Mouse (Mus musculus): ENCODE data around the gene Sf3a2. TPM values are rescaled to one million over a fixed set of nuclear protein-coding genes. Genes with fewer than 3 reads are reported as not detected.

The Sf3a2 gene
- polyA plus RNA-seq, 1 experiment from 2014 or later: 84.4 TPM

GRCm38 (mm10) chr10:80841685-80842084 lies 43.7 kb downstream of the Sf3a2 start:
- Histone ChIP-seq H3K36me3 (ENCODE audit: control insufficient read depth, insufficient read depth, low read length) (no peaks in the 10 kb centered on the region), H3K4me2 (replicated peaks; ENCODE audit: low read depth, low read length) (no peak overlapping the region), H3K27ac (ENCODE audit: low read depth, low read length) (no peak overlapping the region), H3K4me3 (ENCODE audit: low read depth, low read length) (no peak overlapping the region), H3K9ac (ENCODE audit: low read depth, low read length) (no peak overlapping the region), H3K9me3 (ENCODE audit: control insufficient read depth, low read length) (no peaks in the 10 kb centered on the region), H3K27me3 (ENCODE audit: control insufficient read depth, insufficient read depth, low read length) (peaks cover 40% of the 10 kb centered on the region), H3K4me1 (replicated peaks; ENCODE audit: control insufficient read depth, insufficient read depth, low read length) (no peaks in the 10 kb centered on the region; the same call in 1 of the 2 replicates)
- ATAC-seq (ENCODE audit: low FRiP score) (no peak), DNase-seq (ENCODE audit: low spot score) (no peak)
- WGBS: 93% methylated on average over 2 of the region's 2 CpGs

- no peaks in the 10 kb centered on the region for H3K9me3 ChIP-seq (ENCODE audit: control insufficient read depth, low read length)
- H3K36me3 ChIP-seq (ENCODE audit: control insufficient read depth, insufficient read depth, low read length): no peaks in the 10 kb centered on the region
- 84% methylated on average over 15 of the region's 15 CpGs for WGBS
- H3K4me1 ChIP-seq (replicated peaks; ENCODE audit: control insufficient read depth, insufficient read depth, low read length): no peaks in the 10 kb centered on the region; the same call in 1 of the 2 replicates
- H3K4me3 ChIP-seq (ENCODE audit: low read depth, low read length): no peak overlapping the region
- peaks cover 38% of the 10 kb centered on the region for H3K27me3 ChIP-seq (ENCODE audit: control insufficient read depth, insufficient read depth, low read length)
- no peak overlapping the region for H3K4me2 ChIP-seq (replicated peaks; ENCODE audit: low read depth, low read length)
- H3K27ac ChIP-seq (ENCODE audit: low read depth, low read length): no peak overlapping the region
- DNase-seq (ENCODE audit: low spot score) (no peak), ATAC-seq (ENCODE audit: low FRiP score) (no peak)
- no peak overlapping the region for H3K9ac ChIP-seq (ENCODE audit: low read depth, low read length)
Measured at GRCm38 (mm10) chr10:80842334-80842733, 44.3 kb downstream of the Sf3a2 start.

GRCm38 (mm10) chr10:80843087-80843930 lies 45.3 kb downstream of the Sf3a2 start:
- DNase-seq (ENCODE audit: low spot score) (no peak), ATAC-seq (ENCODE audit: low FRiP score) (no peak)
- no peaks in the 10 kb centered on the region for H3K36me3 ChIP-seq (ENCODE audit: control insufficient read depth, insufficient read depth, low read length)
- H3K4me2 ChIP-seq (replicated peaks; ENCODE audit: low read depth, low read length): peak overlapping the region; percentile 72
- peaks cover 38% of the 10 kb centered on the region for H3K27me3 ChIP-seq (ENCODE audit: control insufficient read depth, insufficient read depth, low read length)
- H3K4me1 ChIP-seq (replicated peaks; ENCODE audit: control insufficient read depth, insufficient read depth, low read length): no peaks in the 10 kb centered on the region; the same call in 1 of the 2 replicates
- H3K9me3 ChIP-seq (ENCODE audit: control insufficient read depth, low read length): no peaks in the 10 kb centered on the region
- peak overlapping the region; percentile 47 for H3K9ac ChIP-seq (ENCODE audit: low read depth, low read length)
- no peak overlapping the region for H3K27ac ChIP-seq (ENCODE audit: low read depth, low read length)
- peak overlapping the region; percentile 31 for H3K4me3 ChIP-seq (ENCODE audit: low read depth, low read length)
- whole genome bisulfite sequencing: 13% methylated on average over 27 of the region's 32 CpGs

GRCm38 (mm10) chr10:80843931-80844547 lies 46.0 kb downstream of the Sf3a2 start, which contains the start of gene Lingo3:
Gene Lingo3, minus strand, starts transcription at chr10:80844039.
- DNase-seq (ENCODE audit: low spot score) (peak; percentile 53), ATAC-seq (ENCODE audit: low FRiP score) (no peak; the same call in 1 of the 2 replicates)
- H3K4me2 ChIP-seq (replicated peaks; ENCODE audit: low read depth, low read length): peak within 1 kb of the TSS; percentile 72
- 4% methylated on average over 49 of the region's 51 CpGs for WGBS
- H3K27ac ChIP-seq (ENCODE audit: low read depth, low read length): no peak within 1 kb of the TSS
- H3K4me1 ChIP-seq (replicated peaks; ENCODE audit: control insufficient read depth, insufficient read depth, low read length): no peaks in the 10 kb centered on the region; the same call in 1 of the 2 replicates
- no peaks in the 10 kb centered on the region for H3K36me3 ChIP-seq (ENCODE audit: control insufficient read depth, insufficient read depth, low read length)
- H3K9ac ChIP-seq (ENCODE audit: low read depth, low read length): peak within 1 kb of the TSS; percentile 47
- H3K27me3 ChIP-seq (ENCODE audit: control insufficient read depth, insufficient read depth, low read length): peaks cover 38% of the 10 kb centered on the region
- no peaks in the 10 kb centered on the region for H3K9me3 ChIP-seq (ENCODE audit: control insufficient read depth, low read length)
- peak within 1 kb of the TSS; percentile 31 for H3K4me3 ChIP-seq (ENCODE audit: low read depth, low read length)

GRCm38 (mm10) chr10:80845055-80845693 lies 47.2 kb downstream of the Sf3a2 start:
- Histone ChIP-seq H3K4me1 (replicated peaks; ENCODE audit: control insufficient read depth, insufficient read depth, low read length) (no peaks in the 10 kb centered on the region; the same call in 1 of the 2 replicates), H3K27me3 (ENCODE audit: control insufficient read depth, insufficient read depth, low read length) (peaks cover 38% of the 10 kb centered on the region), H3K27ac (ENCODE audit: low read depth, low read length) (no peak overlapping the region), H3K9ac (ENCODE audit: low read depth, low read length) (no peak overlapping the region), H3K4me2 (replicated peaks; ENCODE audit: low read depth, low read length) (no peak overlapping the region), H3K9me3 (ENCODE audit: control insufficient read depth, low read length) (no peaks in the 10 kb centered on the region), H3K36me3 (ENCODE audit: control insufficient read depth, insufficient read depth, low read length) (no peaks in the 10 kb centered on the region), H3K4me3 (ENCODE audit: low read depth, low read length) (no peak overlapping the region)
- ATAC-seq (ENCODE audit: low FRiP score) (no peak), DNase-seq (ENCODE audit: low spot score) (no peak)
- 55% methylated on average over 8 of the region's 8 CpGs for WGBS

GRCm38 (mm10) chr10:80845732-80846131 lies 47.7 kb downstream of the Sf3a2 start:
- no peak for DNase-seq (ENCODE audit: low spot score)
- 93% methylated on average over 12 of the region's 12 CpGs for WGBS
- Histone ChIP-seq H3K9me3 (ENCODE audit: control insufficient read depth, low read length) (no peaks in the 10 kb centered on the region), H3K4me3 (ENCODE audit: low read depth, low read length) (no peak overlapping the region), H3K27ac (ENCODE audit: low read depth, low read length) (no peak overlapping the region), H3K27me3 (ENCODE audit: control insufficient read depth, insufficient read depth, low read length) (peaks cover 38% of the 10 kb centered on the region), H3K4me2 (replicated peaks; ENCODE audit: low read depth, low read length) (no peak overlapping the region), H3K9ac (ENCODE audit: low read depth, low read length) (no peak overlapping the region), H3K4me1 (replicated peaks; ENCODE audit: control insufficient read depth, insufficient read depth, low read length) (no peaks in the 10 kb centered on the region; the same call in 1 of the 2 replicates), H3K36me3 (ENCODE audit: control insufficient read depth, insufficient read depth, low read length) (no peaks in the 10 kb centered on the region)
- ATAC-seq (ENCODE audit: low FRiP score): no peak

- H3K36me3 ChIP-seq (ENCODE audit: control insufficient read depth, insufficient read depth, low read length): no peaks in the 10 kb centered on the region
- H3K9me3 ChIP-seq (ENCODE audit: control insufficient read depth, low read length): no peaks in the 10 kb centered on the region
- no peak for DNase-seq (ENCODE audit: low spot score)
- no peaks in the 10 kb centered on the region; the same call in 1 of the 2 replicates for H3K4me1 ChIP-seq (replicated peaks; ENCODE audit: control insufficient read depth, insufficient read depth, low read length)
- WGBS: 12% methylated on average over 10 of the region's 10 CpGs
- no peak overlapping the region for H3K4me3 ChIP-seq (ENCODE audit: low read depth, low read length)
- H3K9ac ChIP-seq (ENCODE audit: low read depth, low read length): no peak overlapping the region
- H3K27ac ChIP-seq (ENCODE audit: low read depth, low read length): no peak overlapping the region
- no peak for ATAC-seq (ENCODE audit: low FRiP score)
- peaks cover 19% of the 10 kb centered on the region for H3K27me3 ChIP-seq (ENCODE audit: control insufficient read depth, insufficient read depth, low read length)
- H3K4me2 ChIP-seq (replicated peaks; ENCODE audit: low read depth, low read length): no peak overlapping the region
Measured at GRCm38 (mm10) chr10:80848571-80848970, 50.6 kb downstream of the Sf3a2 start.

Data from hindbrain, embryonic 11.5 days (tissue).